Mouse (Mus musculus): Measurements from ENCODE around the gene Alox12b. TPM values are rescaled to one million over a fixed set of nuclear protein-coding genes. Genes with fewer than 3 reads are reported as not detected.

Gene Alox12b
- polyA plus RNA-seq, 1 experiment: not detected

DNA sequence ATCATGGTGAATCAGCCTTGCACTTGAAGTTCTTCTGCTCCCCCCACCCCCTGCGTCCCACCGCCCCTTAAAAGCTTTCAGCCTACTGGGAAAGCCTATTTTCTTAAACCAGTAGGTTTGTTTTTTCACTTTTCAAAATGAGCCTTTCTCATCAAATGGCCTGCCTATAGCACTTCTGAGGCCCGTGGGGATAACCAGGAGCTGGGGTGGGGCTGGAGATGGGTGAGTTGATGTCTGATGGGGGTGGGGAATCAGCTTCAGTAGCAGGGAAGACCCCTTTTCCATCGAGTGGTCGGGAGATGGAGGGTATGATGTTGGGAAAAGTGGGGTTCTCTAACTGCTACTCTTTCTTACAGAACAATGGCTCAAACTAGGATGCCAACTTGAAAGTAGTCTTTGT lies 39.9 kb upstream of the Alox12b start:
- Histone ChIP-seq H3K4me3 (ENCODE audit: insufficient read depth, low read length) (no peak overlapping the region), H3K4me1 (ENCODE audit: control insufficient read depth, insufficient read depth, low read length) (peaks cover 16% of the 10 kb centered on the region), H3K27ac (ENCODE audit: insufficient read depth, low read depth, low read length) (no peak overlapping the region)
- TF ChIP-seq CTCF (IDR thresholded peaks at IDR 0.05; ENCODE audit: low read depth, low read length): no peak
- no peak for TF ChIP-seq POLR2A (IDR thresholded peaks at IDR 0.05; ENCODE audit: borderline replicate concordance, low read depth, low read length)

- H3K4me3 ChIP-seq (ENCODE audit: insufficient read depth, low read length): peak overlapping the region; percentile 70
- H3K4me1 ChIP-seq (ENCODE audit: control insufficient read depth, insufficient read depth, low read length): peaks cover 16% of the 10 kb centered on the region
- H3K27ac ChIP-seq (ENCODE audit: insufficient read depth, low read depth, low read length): no peak overlapping the region
- no peak for TF ChIP-seq CTCF (IDR thresholded peaks at IDR 0.05; ENCODE audit: low read depth, low read length)
- no peak for TF ChIP-seq POLR2A (IDR thresholded peaks at IDR 0.05; ENCODE audit: borderline replicate concordance, low read depth, low read length)
These were observed 38.8 kb upstream of the Alox12b start for GRCm38 (mm10) chr11:69117737-69118695.

DNA sequence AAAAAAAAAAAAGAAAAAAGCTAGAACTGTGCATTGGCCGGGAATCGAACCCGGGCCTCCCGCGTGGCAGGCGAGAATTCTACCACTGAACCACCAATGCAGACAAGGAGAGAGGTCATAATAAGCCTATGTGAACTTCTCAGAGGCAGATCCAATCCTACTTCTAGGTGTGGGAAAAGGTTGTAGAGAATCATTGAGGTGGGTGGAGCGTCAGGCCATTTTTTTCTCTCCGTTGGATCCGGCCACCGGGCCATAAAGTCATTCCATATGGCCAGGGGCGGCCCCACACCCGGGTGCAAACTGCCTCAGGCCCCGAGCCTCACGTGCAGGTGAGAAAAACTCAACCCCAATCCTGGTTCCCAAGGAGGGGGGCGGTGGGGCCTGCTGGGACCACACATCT lies 38.0 kb upstream of the Alox12b start:
- Histone ChIP-seq H3K4me3 (ENCODE audit: insufficient read depth, low read length) (peak overlapping the region; percentile 70), H3K27ac (ENCODE audit: insufficient read depth, low read depth, low read length) (no peak overlapping the region), H3K4me1 (ENCODE audit: control insufficient read depth, insufficient read depth, low read length) (peaks cover 16% of the 10 kb centered on the region)
- TF ChIP-seq CTCF (IDR thresholded peaks at IDR 0.05; ENCODE audit: low read depth, low read length): no peak
- TF ChIP-seq POLR2A (IDR thresholded peaks at IDR 0.05; ENCODE audit: borderline replicate concordance, low read depth, low read length): no peak

- TF ChIP-seq CTCF (IDR thresholded peaks at IDR 0.05; ENCODE audit: low read depth, low read length) (no peak), POLR2A (IDR thresholded peaks at IDR 0.05; ENCODE audit: borderline replicate concordance, low read depth, low read length) (no peak)
- Histone ChIP-seq H3K4me1 (ENCODE audit: control insufficient read depth, insufficient read depth, low read length) (peaks cover 16% of the 10 kb centered on the region), H3K4me3 (ENCODE audit: insufficient read depth, low read length) (peak overlapping the region; percentile 72), H3K27ac (ENCODE audit: insufficient read depth, low read depth, low read length) (no peak overlapping the region)
These were observed 37.2 kb upstream of the Alox12b start for GRCm38 (mm10) chr11:69119446-69120155.

GRCm38 (mm10) chr11:69120221-69121000 lies 36.4 kb upstream of the Alox12b start, which contains the start of gene Hes7:
Hes7 (plus strand) TSS chr11:69120404.
- H3K27ac ChIP-seq (ENCODE audit: insufficient read depth, low read depth, low read length): no peak within 1 kb of the TSS
- peaks cover 16% of the 10 kb centered on the region for H3K4me1 ChIP-seq (ENCODE audit: control insufficient read depth, insufficient read depth, low read length)
- peak within 1 kb of the TSS; percentile 72 for H3K4me3 ChIP-seq (ENCODE audit: insufficient read depth, low read length)
- TF ChIP-seq CTCF (IDR thresholded peaks at IDR 0.05; ENCODE audit: low read depth, low read length) (no peak), POLR2A (IDR thresholded peaks at IDR 0.05; ENCODE audit: borderline replicate concordance, low read depth, low read length) (no peak)

DNA sequence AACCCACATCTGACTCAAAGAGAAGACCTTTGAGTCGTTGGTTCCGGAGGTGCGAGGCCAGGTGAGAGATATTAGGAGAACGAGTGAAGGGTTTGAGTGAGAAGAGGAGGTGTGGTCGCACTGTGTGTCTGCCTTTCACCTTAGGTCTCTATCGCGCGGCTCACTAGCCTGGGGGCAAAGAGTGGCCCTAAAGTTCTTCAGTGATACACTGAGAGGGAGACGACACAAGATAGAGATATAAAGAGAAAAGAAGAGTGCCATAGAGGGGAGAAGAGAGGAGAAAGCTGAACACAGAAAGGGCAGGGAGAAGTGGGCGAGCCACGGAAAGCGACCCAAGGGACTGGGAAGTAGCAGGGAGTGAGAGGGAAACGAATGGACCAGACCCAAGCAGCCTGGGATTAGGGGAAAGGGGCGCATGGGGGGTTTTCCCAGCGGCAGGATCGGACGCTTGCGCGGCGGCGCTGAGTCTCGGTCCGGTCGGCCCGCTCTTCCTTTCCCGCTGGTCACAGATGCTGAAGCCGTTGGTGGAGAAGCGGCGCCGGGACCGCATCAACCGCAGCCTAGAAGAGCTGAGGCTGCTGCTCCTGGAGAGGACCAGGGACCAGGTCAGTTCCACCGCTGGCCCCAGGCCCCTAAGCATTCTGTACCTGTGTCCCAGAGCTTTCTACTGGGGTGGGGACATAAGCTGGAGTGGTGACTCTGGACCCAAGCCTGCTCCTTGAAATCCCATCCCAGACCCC lies 35.6 kb upstream of the Alox12b start:
- no peak overlapping the region for H3K27ac ChIP-seq (ENCODE audit: insufficient read depth, low read depth, low read length)
- peaks cover 16% of the 10 kb centered on the region for H3K4me1 ChIP-seq (ENCODE audit: control insufficient read depth, insufficient read depth, low read length)
- no peak for TF ChIP-seq POLR2A (IDR thresholded peaks at IDR 0.05; ENCODE audit: borderline replicate concordance, low read depth, low read length)
- no peak for TF ChIP-seq CTCF (IDR thresholded peaks at IDR 0.05; ENCODE audit: low read depth, low read length)
- peak overlapping the region; percentile 72 for H3K4me3 ChIP-seq (ENCODE audit: insufficient read depth, low read length)

DNA sequence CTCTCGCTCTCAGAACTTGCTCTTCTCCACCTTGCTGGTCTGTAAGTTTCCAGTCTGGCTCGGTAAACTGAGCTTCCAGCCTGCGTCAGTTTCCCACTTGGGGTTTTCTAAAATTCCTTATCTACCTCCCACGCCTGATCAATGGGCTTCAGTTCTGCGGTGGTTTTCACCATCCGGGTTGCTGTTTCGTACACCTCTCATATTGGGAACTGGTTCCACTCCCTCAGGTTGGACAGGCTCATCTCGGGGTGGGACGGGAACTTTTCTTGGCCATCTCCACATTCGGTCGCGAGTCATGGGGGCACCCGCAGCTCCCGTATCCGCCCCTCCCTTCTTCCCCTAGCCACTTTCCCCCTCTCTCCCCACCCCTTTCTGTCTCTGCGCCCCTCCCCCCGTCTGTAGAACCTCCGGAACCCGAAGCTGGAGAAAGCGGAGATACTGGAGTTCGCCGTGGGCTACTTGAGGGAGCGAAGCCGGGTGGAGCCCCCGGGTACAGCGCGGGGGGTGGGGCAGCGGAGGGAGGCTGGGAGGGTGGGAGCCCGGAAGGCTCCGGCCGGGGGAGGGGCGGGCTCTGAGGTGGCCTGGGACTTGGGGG lies 35.0 kb upstream of the Alox12b start:
- Histone ChIP-seq H3K4me1 (ENCODE audit: control insufficient read depth, insufficient read depth, low read length) (peaks cover 19% of the 10 kb centered on the region), H3K4me3 (ENCODE audit: insufficient read depth, low read length) (peak overlapping the region; percentile 72), H3K27ac (ENCODE audit: insufficient read depth, low read depth, low read length) (no peak overlapping the region)
- TF ChIP-seq POLR2A (IDR thresholded peaks at IDR 0.05; ENCODE audit: borderline replicate concordance, low read depth, low read length) (no peak), CTCF (IDR thresholded peaks at IDR 0.05; ENCODE audit: low read depth, low read length) (no peak)

GRCm38 (mm10) chr11:69122336-69122951 lies 34.3 kb upstream of the Alox12b start, which contains the start of gene 9130213A22Rik:
9130213A22Rik (minus strand) TSS chr11:69122589.
- TF ChIP-seq CTCF (IDR thresholded peaks at IDR 0.05; ENCODE audit: low read depth, low read length): no peak
- no peak for TF ChIP-seq POLR2A (IDR thresholded peaks at IDR 0.05; ENCODE audit: borderline replicate concordance, low read depth, low read length)
- peak within 1 kb of the TSS; percentile 79 for H3K4me3 ChIP-seq (ENCODE audit: insufficient read depth, low read length)
- peaks cover 19% of the 10 kb centered on the region for H3K4me1 ChIP-seq (ENCODE audit: control insufficient read depth, insufficient read depth, low read length)
- H3K27ac ChIP-seq (ENCODE audit: insufficient read depth, low read depth, low read length): no peak within 1 kb of the TSS
